Mouse (Mus musculus) stomach, embryonic 14.5 days (tissue): ENCODE measurements around the gene Pde4d. TPM values are rescaled to one million over a fixed set of nuclear protein-coding genes. Genes with fewer than 3 reads are reported as not detected.
A peak's percentile ranks its signal among the peaks of the same experiment; 100 is the strongest.

ENCODE experiments used
- ATAC-seq: fragments of 200-750 bp; cut with Nextera tagmentation; 2 replicates; pipeline ENCODE4 v1.8.0; 2017; ENCODE audit warnings: low read depth, moderate TSS enrichment; ENCODE audit not compliant: insufficient number of reproducible peaks, insufficient read depth, low FRiP score
- H3K27ac ChIP-seq: fragments of 300-500 bp; sonication (generic); 2 replicates; pipeline ENCODE4 v1.5.1; 2014; ENCODE audit warnings: mild to moderate bottlenecking, low read length, moderate library complexity, mixed read lengths
- H3K27me3 ChIP-seq: fragments of 300-500 bp; sonication (generic); 2 replicates; pipeline ENCODE4 v1.6.1; 2014; ENCODE audit warnings: low read length, control low read depth, mixed read lengths; ENCODE audit not compliant: control insufficient read depth, insufficient read depth
- H3K36me3 ChIP-seq: fragments of 300-500 bp; sonication (generic); 2 replicates; pipeline ENCODE4 v1.6.1; 2014; ENCODE audit warnings: mild to moderate bottlenecking, control low read depth, low read length, moderate library complexity, mixed read lengths; ENCODE audit not compliant: control insufficient read depth, insufficient read depth
- H3K4me1 ChIP-seq: fragments of 300-500 bp; sonication (generic); 2 replicates; pipeline ENCODE4 v1.6.1; 2014; ENCODE audit warnings: low read length, control low read depth, mixed read lengths; ENCODE audit not compliant: control insufficient read depth, insufficient read depth
- H3K4me2 ChIP-seq: fragments of 300-500 bp; sonication (generic); replicated peaks from 2 replicates; pipeline ENCODE4 v1.6.1; 2014; ENCODE audit warnings: low read depth, low read length, control low read depth
- H3K4me3 ChIP-seq: fragments of 300-500 bp; sonication (generic); 2 replicates; pipeline ENCODE4 v1.5.1; 2014; ENCODE audit warnings: low read depth, low read length, control low read depth
- H3K9ac ChIP-seq: fragments of 300-500 bp; sonication (generic); replicated peaks from 2 replicates; pipeline ENCODE4 v1.6.1; 2014; ENCODE audit warnings: low read depth, mild to moderate bottlenecking, control low read depth, low read length, moderate library complexity, mixed read lengths
- H3K9me3 ChIP-seq: fragments of 300-500 bp; sonication (generic); 2 replicates; pipeline ENCODE4 v1.6.1; 2016; ENCODE audit warnings: low read depth, low read length, control low read depth; ENCODE audit not compliant: control insufficient read depth
- WGBS: fragments of 180-500 bp; shearing (Covaris S2); extraction: QIAGEN DNeasy Blood & Tissue Kit; methylation state at CpG from one replicate; pipeline ENCODE4 v1.1.7; 2014; 5-methylcytosine and 5-hydroxymethylcytosine counted together
- polyA plus RNA-seq: library from polyadenylated mRNA; unstranded; fragments of >200 nt; fragmentation: Nextera tagmentation; extraction: Ambion mirVana; gene quantifications from 2 replicates; pipeline ENCODE4 v1.2.1, GENCODE M21; 2014

The Pde4d gene
- polyA plus RNA-seq, 1 experiment from 2014 or later, result 29.3 TPM

- Histone ChIP-seq H3K9me3 (no peaks in the 10 kb centered on the region), H3K27ac (no peak overlapping the region), H3K36me3 (no peaks in the 10 kb centered on the region), H3K4me1 (no peaks in the 10 kb centered on the region), H3K4me2 (no peak overlapping the region), H3K27me3 (no peaks in the 10 kb centered on the region), H3K4me3 (no peak overlapping the region), H3K9ac (no peak overlapping the region)
- ATAC-seq, result no peak
- 60% methylated on average over 8 of the region's 8 CpGs for WGBS
Observed at GRCm38 (mm10) chr13:109219019-109219725, 769.4 kb downstream of the Pde4d start.

- Histone ChIP-seq H3K9me3 (no peaks in the 10 kb centered on the region), H3K9ac (no peak overlapping the region), H3K27ac (no peak overlapping the region), H3K4me2 (peak overlapping the region; percentile 64), H3K4me3 (peak overlapping the region; percentile 19; the same call in 1 of the 2 replicates), H3K27me3 (no peaks in the 10 kb centered on the region), H3K36me3 (no peaks in the 10 kb centered on the region), H3K4me1 (peaks cover 12% of the 10 kb centered on the region; the same call in 1 of the 2 replicates)
- WGBS, result 18% methylated on average over 8 of the region's 8 CpGs
- ATAC-seq, result peak; percentile 63; the same call in 1 of the 2 replicates
Observed at GRCm38 (mm10) chr13:109228967-109229617, 779.3 kb downstream of the Pde4d start.

GRCm38 (mm10) chr13:109229618-109230334, 780.0 kb downstream of the Pde4d start:
- no peak overlapping the region for H3K27ac ChIP-seq
- ATAC-seq, result peak; percentile 74
- 34% methylated on average over 17 of the region's 17 CpGs for WGBS
- no peaks in the 10 kb centered on the region for H3K9me3 ChIP-seq
- peak overlapping the region; percentile 19; the same call in 1 of the 2 replicates for H3K4me3 ChIP-seq
- no peaks in the 10 kb centered on the region for H3K27me3 ChIP-seq
- H3K4me2 ChIP-seq, result peak overlapping the region; percentile 64
- no peak overlapping the region for H3K9ac ChIP-seq
- no peaks in the 10 kb centered on the region for H3K36me3 ChIP-seq
- H3K4me1 ChIP-seq, result peaks cover 15% of the 10 kb centered on the region; the same call in 1 of the 2 replicates

GRCm38 (mm10) chr13:109230335-109230987, 780.7 kb downstream of the Pde4d start:
- no peaks in the 10 kb centered on the region for H3K27me3 ChIP-seq
- H3K9me3 ChIP-seq, result no peaks in the 10 kb centered on the region
- no peaks in the 10 kb centered on the region for H3K36me3 ChIP-seq
- ATAC-seq, result 0 out of 2 replicates have a peak, but pooled peaks have one; percentile 34
- no peak overlapping the region for H3K4me3 ChIP-seq
- WGBS, result 48% methylated on average over 13 of the region's 13 CpGs
- peak overlapping the region; percentile 64; the same call in 1 of the 2 replicates for H3K4me2 ChIP-seq
- H3K27ac ChIP-seq, result no peak overlapping the region; the same call in 1 of the 2 replicates
- H3K4me1 ChIP-seq, result peaks cover 15% of the 10 kb centered on the region; the same call in 1 of the 2 replicates
- H3K9ac ChIP-seq, result no peak overlapping the region

GRCm38 (mm10) chr13:109231848-109232460, 782.2 kb downstream of the Pde4d start:
- Histone ChIP-seq H3K9ac (no peak overlapping the region), H3K36me3 (no peaks in the 10 kb centered on the region), H3K4me2 (no peak overlapping the region; the same call in 1 of the 2 replicates), H3K4me1 (peaks cover 15% of the 10 kb centered on the region; the same call in 1 of the 2 replicates), H3K9me3 (no peaks in the 10 kb centered on the region), H3K27ac (no peak overlapping the region), H3K4me3 (no peak overlapping the region), H3K27me3 (no peaks in the 10 kb centered on the region)
- ATAC-seq, result no peak
- 69% methylated on average over 18 of the region's 18 CpGs for WGBS

- H3K9ac ChIP-seq, result no peak overlapping the region
- 55% methylated on average over 5 of the region's 5 CpGs for WGBS
- no peak overlapping the region for H3K27ac ChIP-seq
- no peaks in the 10 kb centered on the region for H3K9me3 ChIP-seq
- H3K4me3 ChIP-seq, result no peak overlapping the region
- H3K36me3 ChIP-seq, result no peaks in the 10 kb centered on the region
- no peak for ATAC-seq
- H3K27me3 ChIP-seq, result no peaks in the 10 kb centered on the region
- H3K4me1 ChIP-seq, result peaks cover 15% of the 10 kb centered on the region; the same call in 1 of the 2 replicates
- H3K4me2 ChIP-seq, result no peak overlapping the region
Observed at GRCm38 (mm10) chr13:109232531-109232930, 782.8 kb downstream of the Pde4d start.

GRCm38 (mm10) chr13:109233911-109234613, 784.3 kb downstream of the Pde4d start:
- ATAC-seq, result no peak
- 54% methylated on average over 5 of the region's 5 CpGs for WGBS
- Histone ChIP-seq H3K36me3 (no peaks in the 10 kb centered on the region), H3K4me1 (peaks cover 15% of the 10 kb centered on the region; the same call in 1 of the 2 replicates), H3K27me3 (no peaks in the 10 kb centered on the region), H3K27ac (no peak overlapping the region), H3K4me3 (no peak overlapping the region), H3K9me3 (no peaks in the 10 kb centered on the region), H3K4me2 (no peak overlapping the region), H3K9ac (no peak overlapping the region)
